Mouse (Mus musculus) ES-Bruce4 (cell line): ENCODE results near the gene Ndufc2. TPM values are rescaled to one million over a fixed set of nuclear protein-coding genes. Genes with fewer than 3 reads are reported as not detected.

Experiments used
- H3K27ac ChIP-seq: 2 replicates; pipeline ENCODE4 v1.5.1; 2012; ENCODE audit warnings: low read length, inconsistent platforms; ENCODE audit not compliant: insufficient read depth
- H3K27me3 ChIP-seq: 2 replicates; pipeline ENCODE4 v1.6.1; 2012; ENCODE audit warnings: mild to moderate bottlenecking, low read length, inconsistent platforms; ENCODE audit not compliant: control insufficient read depth, poor library complexity, insufficient read depth, severe bottlenecking
- H3K36me3 ChIP-seq: 2 replicates; pipeline ENCODE4 v1.6.1; 2012; ENCODE audit warnings: inconsistent platforms, mild to moderate bottlenecking, low read length, moderate library complexity; ENCODE audit not compliant: control insufficient read depth, poor library complexity, insufficient read depth, severe bottlenecking
- H3K4me1 ChIP-seq: one replicate; pipeline ENCODE4 v1.8.1; 2011; ENCODE audit warnings: low read length; ENCODE audit not compliant: control insufficient read depth, insufficient read depth
- H3K4me3 ChIP-seq: 2 replicates; pipeline ENCODE4 v1.5.1; 2011; ENCODE audit warnings: low read depth, mild to moderate bottlenecking, low read length
- H3K9ac ChIP-seq: 2 replicates; pipeline ENCODE4 v1.6.1; 2012; ENCODE audit warnings: low read depth, mild to moderate bottlenecking, inconsistent platforms; ENCODE audit not compliant: poor library complexity, severe bottlenecking
- H3K9me3 ChIP-seq: replicated peaks from 2 replicates; pipeline ENCODE4 v1.6.1; 2012; ENCODE audit warnings: mild to moderate bottlenecking, low read length, inconsistent platforms; ENCODE audit not compliant: control insufficient read depth, poor library complexity, insufficient read depth, severe bottlenecking
- CTCF ChIP-seq: IDR thresholded peaks from one replicate; pipeline ENCODE4 v1.8.1; 2011; ENCODE audit warnings: low read depth, low read length
- EP300 ChIP-seq: IDR thresholded peaks from 2 replicates; pipeline ENCODE4 v1.6.1; 2011; ENCODE audit warnings: low read depth, low read length; ENCODE audit not compliant: insufficient read depth
- POLR2A ChIP-seq: IDR thresholded peaks from one replicate; pipeline ENCODE4 v1.8.1; 2011; ENCODE audit warnings: low read length; ENCODE audit not compliant: insufficient read depth
- polyA plus RNA-seq: library from polyadenylated mRNA; stranded (reverse); fragments of >200 nt; gene quantifications from 2 replicates; pipeline ENCODE4 v1.2.4, GENCODE M21; 2011; ENCODE audit warnings: low read depth; ENCODE audit not compliant: missing spikeins, insufficient read depth, insufficient read length

Ndufc2 gene
- polyA plus RNA-seq, 1 experiment = 161 TPM

DNA sequence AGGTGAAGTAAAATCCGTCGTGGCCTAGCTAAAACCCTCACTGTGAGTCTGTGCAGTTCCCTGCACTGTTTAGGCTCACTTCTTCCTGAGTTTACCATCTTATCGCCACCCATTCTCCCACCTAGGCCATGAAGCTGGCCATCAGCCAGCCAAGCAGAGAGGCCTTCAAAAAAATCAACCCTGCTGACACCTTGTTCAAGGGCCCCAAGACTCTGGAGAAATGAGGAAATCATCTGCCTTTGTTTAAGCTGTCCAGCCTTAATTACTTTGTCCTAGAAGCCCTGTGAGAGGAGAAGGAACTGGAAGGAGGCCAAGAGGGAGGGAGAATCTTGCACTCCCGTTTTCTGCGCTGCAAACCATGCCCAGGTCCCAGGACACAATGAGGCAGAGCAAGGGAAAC, 43.5 kb upstream of the Ndufc2 start:
- TF ChIP-seq EP300 (no peak), POLR2A (no peak), CTCF (no peak)
- Histone ChIP-seq H3K4me1 (no peaks in the 10 kb centered on the region), H3K27ac (no peak overlapping the region), H3K9ac (no peak overlapping the region), H3K36me3 (no peaks in the 10 kb centered on the region), H3K27me3 (no peaks in the 10 kb centered on the region), H3K4me3 (no peak overlapping the region), H3K9me3 (no peaks in the 10 kb centered on the region)

DNA sequence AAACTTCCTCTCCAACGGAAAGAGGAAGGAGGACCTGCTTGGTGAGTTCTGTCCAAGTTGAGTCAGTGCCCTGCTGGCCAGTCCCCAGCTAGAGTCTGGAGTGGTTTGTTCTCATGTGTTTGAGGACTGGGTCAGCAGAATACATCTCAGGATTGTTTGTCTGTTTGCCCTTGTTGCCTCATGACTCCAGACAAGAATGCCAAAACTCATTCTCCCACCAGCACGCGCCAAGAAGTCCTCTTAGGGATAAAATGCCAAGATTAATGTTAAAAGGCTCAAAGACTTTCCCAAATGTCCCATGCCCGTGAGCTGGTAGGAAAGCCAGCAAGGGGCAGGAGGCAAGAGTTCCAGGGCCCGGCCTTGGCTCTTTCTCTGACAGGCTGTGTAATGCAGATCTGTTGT, 42.9 kb upstream of the Ndufc2 start:
- TF ChIP-seq EP300 (no peak), CTCF (no peak), POLR2A (no peak)
- no peak overlapping the region for H3K27ac ChIP-seq

DNA sequence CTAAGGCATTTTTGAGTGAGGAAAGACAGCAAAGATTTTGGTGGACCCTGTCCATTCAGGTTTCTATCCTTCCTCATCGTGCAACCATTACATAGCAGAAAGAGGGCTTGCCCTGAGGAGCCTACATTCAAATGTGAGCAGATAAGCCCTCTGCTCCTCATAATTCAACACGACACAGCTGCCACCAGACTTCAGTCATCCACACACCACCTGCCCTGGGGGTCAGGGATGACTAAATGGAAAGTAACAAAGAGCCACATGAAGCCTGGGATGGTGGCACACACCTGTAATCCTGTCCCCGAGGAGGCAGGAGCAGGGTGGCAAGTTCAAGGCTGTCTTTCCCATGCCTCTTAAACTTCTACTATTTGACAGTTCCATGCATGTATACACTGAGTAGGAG, 42.0 kb upstream of the Ndufc2 start:
- Histone ChIP-seq H3K4me1 (no peaks in the 10 kb centered on the region), H3K27me3 (no peaks in the 10 kb centered on the region), H3K4me3 (no peak overlapping the region), H3K9ac (no peak overlapping the region), H3K27ac (no peak overlapping the region), H3K36me3 (no peaks in the 10 kb centered on the region), H3K9me3 (no peaks in the 10 kb centered on the region)
- TF ChIP-seq POLR2A = no peak
- TF ChIP-seq EP300 = no peak
- no peak for TF ChIP-seq CTCF

More for the DNA sequence above, 42.9 kb upstream of the Ndufc2 start:
- Histone ChIP-seq H3K27me3 (no peaks in the 10 kb centered on the region), H3K36me3 (no peaks in the 10 kb centered on the region), H3K9ac (no peak overlapping the region), H3K9me3 (no peaks in the 10 kb centered on the region), H3K4me3 (no peak overlapping the region), H3K4me1 (no peaks in the 10 kb centered on the region)

DNA sequence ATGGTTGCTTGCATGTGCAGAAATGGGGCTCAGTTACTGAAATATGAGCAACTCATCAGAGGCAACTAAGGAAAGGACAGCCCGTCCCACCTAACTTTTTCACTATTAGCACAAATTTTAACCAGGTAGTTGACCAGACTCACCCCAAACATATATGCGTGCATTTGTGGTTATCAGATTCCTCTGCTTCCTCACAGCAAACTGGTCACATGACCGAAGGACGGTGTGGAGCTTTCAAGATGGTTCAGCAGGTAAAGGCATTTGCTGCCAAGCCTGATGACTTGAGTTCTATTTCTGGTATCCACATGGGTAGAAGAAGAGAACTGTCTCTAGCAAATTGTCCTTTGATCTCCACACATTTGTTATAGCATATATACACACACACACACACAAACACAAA, 41.5 kb upstream of the Ndufc2 start:
- no peaks in the 10 kb centered on the region for H3K9me3 ChIP-seq
- H3K27ac ChIP-seq = no peak overlapping the region
- no peak for TF ChIP-seq CTCF
- no peak for TF ChIP-seq POLR2A
- TF ChIP-seq EP300 = no peak
- no peaks in the 10 kb centered on the region for H3K4me1 ChIP-seq
- no peak overlapping the region for H3K4me3 ChIP-seq
- no peak overlapping the region for H3K9ac ChIP-seq
- H3K36me3 ChIP-seq = no peaks in the 10 kb centered on the region
- H3K27me3 ChIP-seq = no peaks in the 10 kb centered on the region

DNA sequence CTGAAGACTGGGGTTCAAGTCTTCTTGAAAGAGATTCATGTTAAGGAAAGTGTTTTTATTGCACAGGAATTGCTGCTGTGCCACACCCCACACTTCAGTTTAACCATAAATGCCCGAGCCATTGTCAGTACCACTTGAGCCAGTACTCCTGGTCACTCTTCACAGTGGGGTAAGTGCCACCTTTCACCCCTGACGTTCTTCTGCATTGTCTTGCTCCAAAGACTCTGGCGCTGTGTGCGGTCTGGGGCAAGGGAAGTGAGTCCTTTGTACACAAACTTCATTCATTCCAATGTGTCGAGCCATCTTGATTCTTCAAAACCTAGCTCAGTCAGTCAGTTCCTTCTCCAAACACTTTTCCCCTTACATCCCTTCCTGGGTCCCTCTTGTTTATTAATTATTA, 39.6 kb upstream of the Ndufc2 start:
- TF ChIP-seq CTCF (no peak), POLR2A (no peak), EP300 (no peak)
- Histone ChIP-seq H3K9me3 (no peaks in the 10 kb centered on the region), H3K4me3 (no peak overlapping the region)

DNA sequence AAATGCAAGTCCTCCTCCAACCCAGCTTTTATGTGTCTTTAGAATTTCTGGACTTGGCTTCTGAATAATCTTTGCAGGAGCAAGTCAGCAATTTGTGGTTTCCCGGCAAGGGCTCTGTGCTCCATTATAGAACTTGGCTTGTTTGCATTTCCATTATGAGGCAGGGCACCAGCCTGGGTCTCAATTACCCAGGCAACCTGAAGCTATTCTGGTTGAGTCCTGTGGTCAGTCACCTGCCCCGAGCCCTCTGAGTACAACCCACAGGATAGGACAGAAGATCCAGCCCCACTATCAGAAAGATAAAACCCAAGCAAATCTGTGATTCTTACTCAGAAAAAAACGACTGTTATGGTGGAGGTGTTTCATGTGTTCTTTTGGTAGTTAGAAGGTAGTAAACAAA, 38.8 kb upstream of the Ndufc2 start:
- Histone ChIP-seq H3K4me3 (no peak overlapping the region), H3K9me3 (no peaks in the 10 kb centered on the region), H3K4me1 (no peaks in the 10 kb centered on the region), H3K9ac (no peak overlapping the region), H3K27me3 (no peaks in the 10 kb centered on the region), H3K36me3 (no peaks in the 10 kb centered on the region), H3K27ac (no peak overlapping the region)
- no peak for TF ChIP-seq CTCF
- TF ChIP-seq EP300 = no peak
- TF ChIP-seq POLR2A = no peak

More for the DNA sequence above, 39.6 kb upstream of the Ndufc2 start:
- Histone ChIP-seq H3K27ac (no peak overlapping the region), H3K36me3 (no peaks in the 10 kb centered on the region), H3K4me1 (no peaks in the 10 kb centered on the region), H3K9ac (no peak overlapping the region), H3K27me3 (no peaks in the 10 kb centered on the region)
